Mouse (Mus musculus): ENCODE results near the gene Defb48. TPM values are rescaled to one million over a fixed set of nuclear protein-coding genes. Genes with fewer than 3 reads are reported as not detected.

Defb48 gene
- total and polyA plus RNA-seq, 2 experiments from 2014 or later = not detected

DNA sequence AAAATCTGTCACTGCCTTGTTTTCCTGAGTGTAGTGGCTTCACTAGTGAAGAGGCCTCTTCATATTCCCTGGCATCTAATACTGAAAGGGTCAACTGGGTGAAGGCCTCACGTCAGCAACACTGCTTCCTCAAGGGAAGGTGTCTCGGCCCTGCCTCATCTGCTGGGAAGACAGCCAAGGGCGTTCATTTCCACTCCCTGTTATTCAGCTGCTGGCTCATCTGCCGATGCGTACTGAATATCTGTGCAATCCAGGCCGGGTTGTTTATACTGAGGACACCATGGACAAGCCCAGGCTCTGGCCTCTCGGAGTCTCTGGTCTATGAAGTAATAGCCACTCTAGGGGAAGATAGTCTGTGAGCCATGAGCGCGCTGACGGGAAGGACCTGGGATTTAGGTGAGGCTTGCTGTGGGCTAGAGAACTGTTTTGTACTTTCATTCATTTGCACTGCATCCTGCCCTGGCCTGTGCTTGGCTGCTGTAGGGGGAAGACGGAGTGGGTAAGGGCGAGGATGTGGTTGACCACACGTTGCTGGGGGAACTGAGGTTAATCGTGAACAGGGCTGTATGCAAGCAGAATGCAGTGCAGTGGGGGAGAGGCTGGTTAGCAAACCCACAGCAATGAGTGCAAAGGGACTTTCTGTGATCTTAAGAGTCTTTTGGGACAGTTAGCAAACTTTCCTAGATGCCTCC is 43.8 kb downstream of the Defb48 start:
- ATAC-seq (ENCODE audit: insufficient read depth, low read depth) (no peak), DNase-seq (ENCODE audit: low spot score) (peak; percentile 46)
- H3K9ac ChIP-seq (replicated peaks; ENCODE audit: low read depth, low read length) = no peak overlapping the region
- H3K36me3 ChIP-seq (replicated peaks; ENCODE audit: control insufficient read depth, insufficient read depth, low read length) = peaks cover 22% of the 10 kb centered on the region
- no peaks in the 10 kb centered on the region for H3K27me3 ChIP-seq (ENCODE audit: control insufficient read depth, insufficient read depth, low read length)
- no peak for TF ChIP-seq CTCF (IDR thresholded peaks at IDR 0.05; ENCODE audit: low read depth)
- TF ChIP-seq EP300 (IDR thresholded peaks at IDR 0.05; ENCODE audit: low read depth) = no peak
- H3K4me2 ChIP-seq (ENCODE audit: low read depth, low read length) = no peak overlapping the region
- no peak overlapping the region for H3K4me3 ChIP-seq (ENCODE audit: low read depth, low read length)
- no peaks in the 10 kb centered on the region for H3K4me1 ChIP-seq (ENCODE audit: control insufficient read depth, insufficient read depth)
- no peak overlapping the region; the same call in 1 of the 2 replicates for H3K27ac ChIP-seq (ENCODE audit: low read depth)
- WGBS = 62% methylated on average over 14 of the region's 14 CpGs
- H3K9me3 ChIP-seq (replicated peaks; ENCODE audit: control insufficient read depth, low read length) = 0 out of 2 replicates have a peak, but pooled peaks cover 7% of the 10 kb centered on the region

DNA sequence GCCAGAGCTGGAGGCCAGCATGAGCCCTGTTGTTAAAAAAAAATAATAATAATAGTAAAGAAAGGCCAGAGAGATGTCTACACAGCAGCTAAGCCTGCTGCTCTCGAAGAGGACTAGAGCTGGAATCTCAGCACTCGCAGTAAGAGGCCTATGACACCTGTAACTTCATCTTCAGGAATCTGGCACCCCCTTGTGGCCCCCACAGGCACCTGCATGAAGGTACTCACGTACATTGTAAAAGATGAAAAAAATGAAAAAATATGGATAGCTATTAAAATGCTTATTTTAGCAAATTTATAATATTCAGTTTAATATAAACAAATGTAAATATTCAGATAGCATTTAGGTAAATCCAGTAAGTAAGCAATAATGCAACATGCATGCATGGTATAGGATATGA is 44.9 kb downstream of the Defb48 start:
- Histone ChIP-seq H3K4me3 (ENCODE audit: low read depth, low read length) (no peak overlapping the region), H3K9me3 (replicated peaks; ENCODE audit: control insufficient read depth, low read length) (0 out of 2 replicates have a peak, but pooled peaks cover 7% of the 10 kb centered on the region), H3K4me2 (ENCODE audit: low read depth, low read length) (no peak overlapping the region), H3K27ac (ENCODE audit: low read depth) (no peak overlapping the region), H3K9ac (replicated peaks; ENCODE audit: low read depth, low read length) (no peak overlapping the region), H3K36me3 (replicated peaks; ENCODE audit: control insufficient read depth, insufficient read depth, low read length) (peaks cover 16% of the 10 kb centered on the region), H3K4me1 (ENCODE audit: control insufficient read depth, insufficient read depth) (no peaks in the 10 kb centered on the region), H3K27me3 (ENCODE audit: control insufficient read depth, insufficient read depth, low read length) (no peaks in the 10 kb centered on the region)
- ATAC-seq (ENCODE audit: insufficient read depth, low read depth) (no peak), DNase-seq (ENCODE audit: low spot score) (no peak)
- TF ChIP-seq EP300 (IDR thresholded peaks at IDR 0.05; ENCODE audit: low read depth) (no peak), CTCF (IDR thresholded peaks at IDR 0.05; ENCODE audit: low read depth) (peak; percentile 32)
- WGBS = 95% methylated on average over 3 of the region's 3 CpGs

DNA sequence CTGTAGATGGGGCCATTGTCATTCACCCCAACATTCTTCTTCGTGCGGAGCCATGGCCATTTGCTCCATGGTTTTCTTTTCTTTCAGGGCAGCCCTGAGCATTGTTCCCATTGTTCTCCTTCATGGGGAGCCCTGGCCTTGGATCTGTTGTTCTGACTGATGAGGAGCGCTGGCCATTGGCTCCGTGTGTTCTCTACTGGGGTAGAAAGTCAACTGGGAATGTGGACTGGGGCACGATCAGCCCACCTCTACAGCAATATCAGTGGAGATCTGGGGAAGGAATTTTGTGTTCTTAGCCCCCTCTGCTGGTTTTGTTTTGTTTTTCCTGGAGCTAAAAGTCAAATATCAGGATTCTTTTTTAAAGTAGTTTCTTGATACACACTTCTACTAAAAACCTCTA is 46.6 kb downstream of the Defb48 start:
- H3K27ac ChIP-seq (ENCODE audit: low read depth) = no peak overlapping the region
- 0 out of 2 replicates have a peak, but pooled peaks cover 7% of the 10 kb centered on the region for H3K9me3 ChIP-seq (replicated peaks; ENCODE audit: control insufficient read depth, low read length)
- no peaks in the 10 kb centered on the region for H3K4me1 ChIP-seq (ENCODE audit: control insufficient read depth, insufficient read depth)
- no peaks in the 10 kb centered on the region for H3K27me3 ChIP-seq (ENCODE audit: control insufficient read depth, insufficient read depth, low read length)
- TF ChIP-seq CTCF (IDR thresholded peaks at IDR 0.05; ENCODE audit: low read depth) (0 out of 2 replicates have a peak, but pooled peaks have one; percentile 8), EP300 (IDR thresholded peaks at IDR 0.05; ENCODE audit: low read depth) (no peak)
- H3K9ac ChIP-seq (replicated peaks; ENCODE audit: low read depth, low read length) = no peak overlapping the region
- peaks cover 12% of the 10 kb centered on the region; the same call in 1 of the 2 replicates for H3K36me3 ChIP-seq (replicated peaks; ENCODE audit: control insufficient read depth, insufficient read depth, low read length)
- no peak for DNase-seq (ENCODE audit: low spot score)
- no peak overlapping the region for H3K4me2 ChIP-seq (ENCODE audit: low read depth, low read length)
- 75% methylated on average over 5 of the region's 5 CpGs for WGBS
- ATAC-seq (ENCODE audit: insufficient read depth, low read depth) = no peak
- no peak overlapping the region for H3K4me3 ChIP-seq (ENCODE audit: low read depth, low read length)

DNA sequence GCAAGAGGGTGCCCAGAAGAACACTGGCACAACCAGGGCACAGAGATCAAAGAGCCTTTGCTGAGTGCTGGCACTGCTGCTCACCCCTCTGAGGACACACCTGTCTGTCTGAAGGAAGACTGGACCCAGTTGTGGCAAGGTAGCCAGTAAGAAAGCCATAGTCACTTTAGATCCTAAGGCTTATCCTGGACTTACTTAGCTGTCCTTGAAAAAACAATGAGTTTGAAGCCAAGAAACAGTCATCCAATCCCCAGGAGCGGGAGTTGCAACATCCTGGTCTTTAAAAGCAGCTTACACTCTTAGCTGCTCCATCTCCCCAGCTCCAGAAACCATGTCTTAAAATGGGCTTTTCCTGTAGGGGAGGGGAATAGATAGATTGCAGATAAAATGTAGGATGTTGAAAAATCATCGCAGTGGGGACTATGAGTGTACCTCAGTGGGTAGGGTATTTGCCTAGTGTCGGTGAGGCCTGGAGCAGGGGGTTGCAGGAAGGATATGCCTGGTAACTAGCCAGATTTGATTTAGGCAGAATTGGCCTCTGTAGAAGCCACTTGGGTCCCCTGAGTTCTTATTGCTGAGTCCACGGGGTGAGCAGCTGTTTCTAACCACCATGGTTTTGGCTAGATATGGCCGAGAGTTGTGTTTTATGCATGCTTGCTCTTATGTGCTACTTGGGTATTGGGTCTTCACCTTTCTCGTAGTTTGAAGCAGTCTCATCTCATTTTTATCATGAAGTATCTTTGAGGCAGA is 47.5 kb downstream of the Defb48 start:
- H3K9ac ChIP-seq (replicated peaks; ENCODE audit: low read depth, low read length) = no peak overlapping the region
- no peaks in the 10 kb centered on the region for H3K4me1 ChIP-seq (ENCODE audit: control insufficient read depth, insufficient read depth)
- H3K27me3 ChIP-seq (ENCODE audit: control insufficient read depth, insufficient read depth, low read length) = no peaks in the 10 kb centered on the region
- no peak for DNase-seq (ENCODE audit: low spot score)
- H3K27ac ChIP-seq (ENCODE audit: low read depth) = no peak overlapping the region
- H3K36me3 ChIP-seq (replicated peaks; ENCODE audit: control insufficient read depth, insufficient read depth, low read length) = peaks cover 19% of the 10 kb centered on the region; the same call in 1 of the 2 replicates
- H3K9me3 ChIP-seq (replicated peaks; ENCODE audit: control insufficient read depth, low read length) = 0 out of 2 replicates have a peak, but pooled peaks cover 7% of the 10 kb centered on the region
- no peak for ATAC-seq (ENCODE audit: insufficient read depth, low read depth)
- TF ChIP-seq CTCF (IDR thresholded peaks at IDR 0.05; ENCODE audit: low read depth) (no peak), EP300 (IDR thresholded peaks at IDR 0.05; ENCODE audit: low read depth) (no peak)
- H3K4me3 ChIP-seq (ENCODE audit: low read depth, low read length) = no peak overlapping the region
- H3K4me2 ChIP-seq (ENCODE audit: low read depth, low read length) = no peak overlapping the region
- WGBS = 72% methylated on average over 6 of the region's 6 CpGs

DNA sequence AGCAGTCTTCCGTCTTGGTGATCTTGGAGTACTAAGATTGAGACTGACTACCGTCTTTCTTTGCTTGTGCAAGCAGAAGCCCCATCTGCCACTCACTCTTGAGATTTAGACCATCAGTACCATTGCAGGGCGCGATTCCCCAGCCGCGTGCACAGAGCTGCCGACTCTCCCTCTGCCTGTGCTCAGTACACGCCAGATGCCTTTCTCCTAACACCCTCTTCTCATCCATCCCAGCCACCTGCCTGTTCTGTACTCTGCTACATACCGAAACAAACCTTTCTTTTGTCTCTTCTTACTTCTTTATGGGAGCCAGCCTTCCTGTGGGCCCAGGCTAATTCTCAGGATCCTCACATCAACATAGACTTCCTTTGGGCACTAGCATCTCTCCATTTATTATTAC is 48.9 kb downstream of the Defb48 start:
- no peak overlapping the region for H3K27ac ChIP-seq (ENCODE audit: low read depth)
- no peak overlapping the region for H3K4me3 ChIP-seq (ENCODE audit: low read depth, low read length)
- DNase-seq (ENCODE audit: low spot score) (no peak), ATAC-seq (ENCODE audit: insufficient read depth, low read depth) (no peak)
- WGBS = 81% methylated on average over 9 of the region's 9 CpGs
- H3K36me3 ChIP-seq (replicated peaks; ENCODE audit: control insufficient read depth, insufficient read depth, low read length) = peaks cover 19% of the 10 kb centered on the region; the same call in 1 of the 2 replicates
- TF ChIP-seq CTCF (IDR thresholded peaks at IDR 0.05; ENCODE audit: low read depth) = no peak
- TF ChIP-seq EP300 (IDR thresholded peaks at IDR 0.05; ENCODE audit: low read depth) = no peak
- H3K9ac ChIP-seq (replicated peaks; ENCODE audit: low read depth, low read length) = no peak overlapping the region
- no peaks in the 10 kb centered on the region for H3K4me1 ChIP-seq (ENCODE audit: control insufficient read depth, insufficient read depth)
- H3K9me3 ChIP-seq (replicated peaks; ENCODE audit: control insufficient read depth, low read length) = 0 out of 2 replicates have a peak, but pooled peaks cover 7% of the 10 kb centered on the region
- no peaks in the 10 kb centered on the region for H3K27me3 ChIP-seq (ENCODE audit: control insufficient read depth, insufficient read depth, low read length)
- no peak overlapping the region for H3K4me2 ChIP-seq (ENCODE audit: low read depth, low read length)

All from heart, postnatal 0 days (tissue).